Mouse (Mus musculus) liver, adult 2 months (tissue): Measurements from ENCODE around the gene Gprc5c.

Source experiments
- CTCF ChIP-seq: fragments of 200-500 bp; IDR thresholded peaks from 2 replicates; pipeline ENCODE4 v1.5.1; 2011; ENCODE audit warnings: low read depth, low read length, control low read depth
- POLR2A ChIP-seq: fragments of 200-500 bp; IDR thresholded peaks from 2 replicates; pipeline ENCODE4 v1.6.1; 2011; ENCODE audit warnings: low read length, control low read depth; ENCODE audit not compliant: insufficient read depth; ENCODE audit errors: extremely low read depth

GRCm38 (mm10) chr11:114880589-114880988 lies 29.6 kb downstream of the Gprc5c start:
- TF ChIP-seq POLR2A = no peak
- TF ChIP-seq CTCF = peak; percentile 60
